Mouse (Mus musculus) thymus, adult 2 months (tissue): ENCODE results near the gene Lepr. TPM values are rescaled to one million over a fixed set of nuclear protein-coding genes. Genes with fewer than 3 reads are reported as not detected.

Experiments
- DNase-seq: peaks from one replicate; pipeline ENCODE4 v3.0.0; 2021
- H3K27ac ChIP-seq: fragments of 200-500 bp; 2 replicates; pipeline ENCODE4 v1.5.1; 2012; ENCODE audit warnings: low read length, control low read depth; ENCODE audit not compliant: control insufficient read depth, insufficient read depth
- H3K27me3 ChIP-seq: fragments of 200-500 bp; 2 replicates; pipeline ENCODE4 v1.6.1; 2012; ENCODE audit warnings: mild to moderate bottlenecking, low read length, moderate library complexity, mixed read lengths; ENCODE audit not compliant: control insufficient read depth, insufficient read depth
- H3K36me3 ChIP-seq: fragments of 200-500 bp; 2 replicates; pipeline ENCODE4 v1.6.1; 2012; ENCODE audit warnings: mild to moderate bottlenecking, low read length, moderate library complexity; ENCODE audit not compliant: control insufficient read depth, insufficient read depth
- H3K4me1 ChIP-seq: fragments of 200-500 bp; replicated peaks from 2 replicates; pipeline ENCODE4 v1.6.1; 2012; ENCODE audit warnings: low read length; ENCODE audit not compliant: control insufficient read depth, insufficient read depth
- H3K4me3 ChIP-seq: fragments of 200-500 bp; 2 replicates; pipeline ENCODE4 v1.5.1; 2012; ENCODE audit warnings: mild to moderate bottlenecking, low read length, control low read depth, moderate library complexity; ENCODE audit not compliant: control insufficient read depth, insufficient read depth
- CTCF ChIP-seq: fragments of 200-500 bp; IDR thresholded peaks from 2 replicates; pipeline ENCODE4 v1.5.1; 2012; ENCODE audit warnings: mild to moderate bottlenecking, control low read depth, low read length, moderate library complexity, borderline replicate concordance; ENCODE audit not compliant: control insufficient read depth, poor library complexity, insufficient read depth; ENCODE audit errors: extremely low read depth
- POLR2A ChIP-seq: fragments of 200-500 bp; IDR thresholded peaks from 2 replicates; pipeline ENCODE4 v1.6.1; 2012; ENCODE audit warnings: mild to moderate bottlenecking, low read length, control low read depth, moderate library complexity; ENCODE audit not compliant: control insufficient read depth, poor library complexity, insufficient read depth; ENCODE audit errors: extremely low read depth
- WGBS: fragments of 180-500 bp; shearing (Covaris S2); methylation state at CpG from one replicate; pipeline ENCODE4 v1.1.7; 2018; 5-methylcytosine and 5-hydroxymethylcytosine counted together
- polyA plus RNA-seq: library from polyadenylated mRNA; depleted of rRNA; stranded (reverse); fragments of >200 nt; gene quantifications from 2 replicates; pipeline ENCODE4 v1.2.3, GENCODE M21; 2012

Lepr gene
- polyA plus RNA-seq, 1 experiment, result 3.6 TPM

DNA sequence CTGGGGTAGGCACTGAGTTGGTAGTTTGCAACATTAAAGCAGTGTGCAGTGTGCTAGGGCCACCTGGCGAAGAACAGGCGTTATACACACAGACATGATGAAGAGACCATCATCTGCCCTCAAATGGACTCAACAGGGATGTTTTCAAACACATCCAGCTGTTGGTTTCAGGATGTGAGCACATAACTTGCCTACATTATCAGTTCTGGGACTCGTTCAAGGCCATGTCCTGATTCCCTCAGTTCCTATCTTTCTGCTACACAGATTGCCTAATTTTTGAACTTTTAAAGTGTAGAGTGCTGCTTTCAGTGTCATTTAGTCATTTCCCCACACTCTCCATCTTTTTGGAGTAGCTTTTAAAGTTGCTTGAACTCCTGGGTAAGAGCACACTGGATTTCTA, 34.1 kb upstream of the Lepr start:
- TF ChIP-seq POLR2A, result no peak
- TF ChIP-seq CTCF, result no peak
- Histone ChIP-seq H3K27ac (no peak overlapping the region), H3K4me3 (no peak overlapping the region), H3K4me1 (no peaks in the 10 kb centered on the region), H3K36me3 (no peaks in the 10 kb centered on the region), H3K27me3 (no peaks in the 10 kb centered on the region)
- no peak for DNase-seq
- WGBS, result 80% methylated on average over 3 of the region's 3 CpGs

DNA sequence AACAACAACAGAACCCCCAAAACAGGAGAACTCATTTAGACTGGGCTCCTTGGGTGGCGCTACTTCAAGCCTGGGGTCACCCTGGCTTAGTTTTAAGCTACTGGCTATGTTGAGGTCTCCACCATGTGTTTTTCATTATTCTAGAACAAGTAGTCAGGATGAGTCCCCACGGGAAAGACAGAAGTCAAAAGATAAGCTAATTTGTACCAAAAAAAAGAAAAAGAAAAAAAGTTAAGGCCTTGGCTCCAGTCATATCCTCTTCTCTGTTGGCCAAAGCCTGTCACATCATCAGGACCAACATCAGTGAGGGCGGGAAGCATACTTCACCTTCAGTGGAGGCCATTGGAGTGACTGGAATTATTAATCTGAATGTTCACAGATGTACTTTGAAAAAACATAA, 32.4 kb upstream of the Lepr start:
- Histone ChIP-seq H3K4me3 (no peak overlapping the region), H3K4me1 (no peaks in the 10 kb centered on the region), H3K36me3 (no peaks in the 10 kb centered on the region), H3K27me3 (no peaks in the 10 kb centered on the region), H3K27ac (no peak overlapping the region)
- WGBS, result 93% methylated on average over 3 of the region's 3 CpGs
- DNase-seq, result no peak
- TF ChIP-seq POLR2A, result no peak

DNA sequence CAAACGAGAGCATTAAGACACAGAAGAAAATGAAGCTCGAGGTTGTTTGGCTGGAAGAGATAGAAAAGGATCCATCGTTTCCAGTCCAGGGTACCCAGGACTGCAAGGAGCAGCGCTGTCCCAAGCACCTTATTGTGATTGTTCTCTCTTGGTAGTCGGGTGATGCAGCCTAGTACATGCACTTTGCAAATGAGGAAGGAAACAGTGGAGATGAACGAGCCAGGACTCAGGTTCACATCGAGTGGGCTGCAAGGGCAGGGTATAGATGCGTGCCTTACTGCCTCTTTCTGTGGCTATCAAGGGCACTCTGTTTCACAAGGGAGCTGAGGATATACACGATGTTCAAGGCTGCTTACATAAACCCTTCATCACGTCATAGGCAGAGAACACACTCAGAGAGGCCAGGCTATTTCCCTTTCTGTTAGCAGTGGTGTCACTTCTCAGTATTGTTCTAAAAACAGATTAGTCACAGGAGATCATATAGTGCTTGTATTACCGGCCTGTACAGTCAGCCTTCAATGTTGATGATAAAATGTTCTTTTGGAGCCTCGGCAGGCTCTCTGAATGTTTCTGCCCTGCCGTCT, 30.9 kb upstream of the Lepr start:
- Histone ChIP-seq H3K4me1 (no peaks in the 10 kb centered on the region), H3K4me3 (no peak overlapping the region), H3K36me3 (no peaks in the 10 kb centered on the region), H3K27me3 (no peaks in the 10 kb centered on the region), H3K27ac (no peak overlapping the region)
- no peak for TF ChIP-seq CTCF
- TF ChIP-seq POLR2A, result no peak
- DNase-seq, result no peak
- WGBS, result 35% methylated on average over 13 of the region's 13 CpGs

GRCm38 (mm10) chr4:101689241-101689640, 28.0 kb upstream of the Lepr start:
- WGBS, result 91% methylated on average over 4 of the region's 4 CpGs
- Histone ChIP-seq H3K27me3 (no peaks in the 10 kb centered on the region), H3K27ac (no peak overlapping the region), H3K4me1 (no peaks in the 10 kb centered on the region), H3K4me3 (no peak overlapping the region), H3K36me3 (no peaks in the 10 kb centered on the region)
- TF ChIP-seq CTCF, result no peak
- no peak for TF ChIP-seq POLR2A
- DNase-seq, result no peak

- Histone ChIP-seq H3K4me1 (no peaks in the 10 kb centered on the region), H3K27me3 (no peaks in the 10 kb centered on the region), H3K4me3 (no peak overlapping the region), H3K27ac (no peak overlapping the region), H3K36me3 (no peaks in the 10 kb centered on the region)
- no peak for TF ChIP-seq CTCF
- no peak for TF ChIP-seq POLR2A
- 82% methylated on average over 5 of the region's 5 CpGs for WGBS
- DNase-seq, result no peak
Observed at GRCm38 (mm10) chr4:101689645-101690044, 27.6 kb upstream of the Lepr start.

DNA sequence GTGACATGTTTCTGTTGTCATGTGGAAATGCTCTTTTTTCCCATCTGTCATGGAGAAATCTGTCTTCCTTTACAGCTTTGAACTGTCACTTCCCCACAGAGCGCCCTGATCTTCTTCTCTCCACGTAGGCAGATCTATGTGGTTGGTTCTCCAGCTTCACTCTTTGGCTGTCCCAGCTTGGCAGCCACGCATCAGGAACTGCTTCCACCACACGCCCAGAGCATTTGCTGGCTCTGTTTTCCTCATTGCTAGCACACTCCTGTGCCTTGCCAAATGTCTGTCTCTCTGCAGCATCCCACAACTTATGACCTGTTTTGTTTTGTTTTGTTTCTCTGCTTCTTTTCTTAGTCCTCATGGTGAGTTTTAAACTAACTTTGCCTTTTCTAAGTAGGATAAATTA, 24.3 kb upstream of the Lepr start:
- no peak for DNase-seq
- no peak for TF ChIP-seq POLR2A
- TF ChIP-seq CTCF, result no peak
- Histone ChIP-seq H3K36me3 (no peaks in the 10 kb centered on the region), H3K4me3 (no peak overlapping the region), H3K27ac (no peak overlapping the region), H3K27me3 (no peaks in the 10 kb centered on the region), H3K4me1 (no peaks in the 10 kb centered on the region)
- 62% methylated on average over 4 of the region's 4 CpGs for WGBS

DNA sequence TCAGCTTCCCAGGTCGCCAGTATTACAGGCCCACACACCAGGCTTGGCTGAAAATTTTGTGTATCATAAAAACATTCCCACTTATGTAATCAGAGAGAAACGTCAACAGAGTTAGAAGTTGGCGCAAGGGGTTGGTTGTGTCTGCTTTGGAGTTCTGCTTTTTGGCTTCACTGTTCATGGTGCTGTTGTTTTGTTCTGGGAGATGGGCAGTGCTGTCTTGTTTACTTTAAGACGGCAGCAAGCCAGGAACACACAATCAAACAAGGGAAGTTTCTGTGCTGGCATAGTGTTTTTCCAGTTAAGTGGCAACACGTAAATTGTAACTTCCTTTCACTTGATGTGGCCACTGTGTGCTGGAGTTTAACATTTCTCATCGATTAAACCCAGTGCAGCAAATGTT, 22.7 kb upstream of the Lepr start:
- no peaks in the 10 kb centered on the region for H3K36me3 ChIP-seq
- H3K27ac ChIP-seq, result no peak overlapping the region
- no peaks in the 10 kb centered on the region for H3K27me3 ChIP-seq
- H3K4me3 ChIP-seq, result no peak overlapping the region
- 58% methylated on average over 6 of the region's 6 CpGs for WGBS
- DNase-seq, result no peak
- H3K4me1 ChIP-seq, result no peaks in the 10 kb centered on the region
- TF ChIP-seq POLR2A (no peak), CTCF (no peak)
